Mouse (Mus musculus) Patski (cell line): ENCODE measurements at regions not wholly inside any gene's neighbourhood (a gene's known extent, or its start where the extent isn't known, plus 50 kb on each side); places are given as distances from the start of the nearest gene placed in this dataset.
A peak's percentile ranks its signal among the peaks of the same experiment; 100 is the strongest.

Experiments
- ATAC-seq: fragments of 100-300 bp; one replicate; pipeline ENCODE4 v1.8.0; 2021
- CTCF ChIA-PET: fragments of 350-600 bp; sonication (Branson Sonifier 250); formaldehyde crosslinking; loops from one replicate; lab custom pipeline; 2022; ENCODE audit warnings: inconsistent platforms; lab: Charles Lee
- POLR2A ChIA-PET: fragments of 350-600 bp; sonication (Branson Sonifier 250); formaldehyde crosslinking; loops from one replicate; lab custom pipeline; 2022; ENCODE audit warnings: antibody characterized with exemption, inconsistent platforms; lab: Charles Lee
- DNase-seq: peaks from one replicate; pipeline ENCODE4 v3.0.0-alpha.2; 2011; ENCODE audit warnings: low read depth, low spot score
- H3K27me3 ChIP-seq: fragments of 371-371 bp; one replicate; pipeline ENCODE4 v1.5.1; 2021
- CTCF ChIP-seq: fragments of 100-300 bp; IDR thresholded peaks from one replicate; pipeline ENCODE4 v1.5.1; 2021
- in situ Hi-C: fragments of 300-500 bp; cut with MboI; formaldehyde crosslinking; loops from 3 replicates; pipeline ENCODE4 v1.11.1; 2018; ENCODE audit warnings: low pct_unique_long_range_greater_than_20kb, mixed read lengths

GRCm38 (mm10) chr8:44466409-44467078, 468.7 kb upstream of the Fat1 start:
- no peak for DNase-seq

GRCm38 (mm10) chr8:44512876-44513275, 422.4 kb upstream of the Fat1 start:
- no peaks in the 10 kb centered on the region for H3K27me3 ChIP-seq
- no peak for TF ChIP-seq CTCF
- POLR2A ChIA-PET, result no interaction called here
- DNase-seq (no peak), ATAC-seq (no peak)
- in situ Hi-C loops, result no loop called here
- CTCF ChIA-PET, result no interaction called here

More at GRCm38 (mm10) chr8:44466409-44467078, 468.7 kb upstream of the Fat1 start:
- ATAC-seq, result no peak
- TF ChIP-seq CTCF, result no peak
- in situ Hi-C loops, result no loop called here
- ChIA-PET CTCF (interaction anchor here (1.0 kb wide), 1 partner anchor 12 kb away, joined by 3 read pairs; no protein-coding TSS in a partner anchor), POLR2A (no interaction called here)
- H3K27me3 ChIP-seq, result no peaks in the 10 kb centered on the region

- in situ Hi-C loops, result no loop called here
- POLR2A ChIA-PET, result no interaction called here
- TF ChIP-seq CTCF, result no peak
- DNase-seq, result peak; percentile 34
- CTCF ChIA-PET, result interaction anchor here (2.0 kb wide), 1 partner anchor 11 kb away, joined by 5 read pairs; no protein-coding TSS in a partner anchor
- peak; percentile 73 for ATAC-seq
- H3K27me3 ChIP-seq, result no peaks in the 10 kb centered on the region
Measured at GRCm38 (mm10) chr8:44525915-44526314, 409.3 kb upstream of the Fat1 start.

DNA sequence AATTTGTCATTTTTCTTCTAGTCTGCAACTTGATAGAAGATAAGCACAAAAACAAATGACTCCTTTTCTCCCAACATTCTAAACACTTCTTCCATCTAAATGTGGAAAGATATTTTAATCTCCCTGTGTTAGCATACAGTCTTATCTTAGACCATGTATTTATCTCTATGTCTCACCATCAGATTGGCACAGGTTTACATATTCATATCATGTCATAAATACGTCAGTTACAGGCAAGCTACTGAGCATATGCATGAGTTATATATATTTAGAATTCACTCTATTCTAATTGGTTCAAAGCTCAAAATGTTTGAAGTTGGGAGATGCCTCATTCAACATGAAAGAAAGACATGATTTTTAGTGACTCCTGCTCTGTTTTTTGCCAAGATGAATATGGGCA, 405.6 kb upstream of the Fat1 start:
- ATAC-seq (no peak), DNase-seq (no peak)
- TF ChIP-seq CTCF, result no peak
- POLR2A ChIA-PET, result interaction anchor here (1.2 kb wide), 1 partner anchor 11 kb away, joined by 3 read pairs; no protein-coding TSS in a partner anchor
- no peaks in the 10 kb centered on the region for H3K27me3 ChIP-seq
- in situ Hi-C loops, result no loop called here
- CTCF ChIA-PET, result no interaction called here

DNA sequence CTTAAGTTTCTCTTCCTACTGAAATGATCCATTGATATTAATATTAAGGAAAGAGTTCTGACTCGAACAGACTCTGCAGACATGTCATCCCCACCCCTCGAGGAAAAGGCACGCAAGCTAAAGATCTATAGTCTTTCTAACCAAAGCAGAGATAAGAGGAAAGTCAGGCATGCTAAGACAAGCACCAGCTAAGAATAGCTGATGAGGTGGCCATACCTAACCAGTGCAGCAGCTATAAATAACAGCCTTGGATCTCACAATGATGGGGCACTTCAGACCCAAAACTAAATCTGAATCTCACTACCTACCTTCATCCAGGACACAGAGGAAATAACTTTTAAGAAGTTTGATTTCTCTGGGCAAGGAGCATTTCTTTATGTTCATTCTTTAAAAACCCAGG, 386.4 kb upstream of the Fat1 start:
- no peak for TF ChIP-seq CTCF
- no peaks in the 10 kb centered on the region for H3K27me3 ChIP-seq
- ChIA-PET POLR2A (no interaction called here), CTCF (no interaction called here)
- DNase-seq (no peak), ATAC-seq (no peak)
- in situ Hi-C loops, result no loop called here

DNA sequence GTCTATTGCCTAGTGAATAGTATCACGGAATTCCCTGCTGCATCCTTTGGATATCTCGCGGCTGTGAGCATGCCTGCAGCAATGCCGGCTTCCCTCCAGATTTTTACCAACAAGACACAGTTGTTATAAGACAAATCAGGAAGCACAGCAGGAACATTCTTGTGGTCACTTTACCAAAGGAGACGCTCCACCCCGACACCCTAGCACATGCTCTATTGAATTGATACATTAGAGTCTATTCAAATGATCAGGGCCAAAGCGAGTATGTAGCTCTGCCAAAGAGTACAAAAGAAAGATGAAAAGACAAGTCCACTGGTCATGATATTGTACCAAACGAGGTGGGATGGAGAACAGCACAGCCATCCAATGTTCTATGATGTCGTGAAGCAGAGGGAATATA, 376.1 kb upstream of the Fat1 start:
- CTCF ChIA-PET, result no interaction called here
- in situ Hi-C loops, result no loop called here
- peaks cover 14% of the 10 kb centered on the region for H3K27me3 ChIP-seq
- no peak for DNase-seq
- no peak for TF ChIP-seq CTCF
- ATAC-seq, result no peak
- POLR2A ChIA-PET, result no interaction called here

DNA sequence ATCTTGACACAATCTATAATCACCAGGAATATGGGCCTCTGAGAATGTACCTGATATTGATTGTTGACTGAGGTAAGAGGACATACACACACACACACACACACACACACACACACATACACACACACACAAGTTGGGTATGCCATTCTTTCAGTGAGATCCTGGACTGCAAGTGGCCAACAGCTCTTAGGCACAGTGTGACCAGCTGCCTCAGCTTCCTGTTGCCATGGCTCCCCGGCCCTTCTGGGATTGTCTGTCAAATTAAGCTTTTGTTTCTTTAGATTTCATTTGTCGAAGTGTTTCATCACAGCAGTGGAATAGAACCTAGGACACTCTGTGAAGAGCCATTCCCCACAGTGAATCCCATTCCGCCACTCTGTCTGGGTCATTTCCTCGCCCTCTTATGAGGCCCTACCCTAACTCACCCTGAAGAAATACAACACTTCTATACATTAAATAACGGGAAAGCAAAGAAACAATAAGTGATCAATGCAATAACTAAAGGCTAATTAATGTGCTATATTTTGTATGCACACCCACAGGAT, 358.9 kb upstream of the Fat1 start:
- DNase-seq (no peak), ATAC-seq (no peak)
- no peak for TF ChIP-seq CTCF
- in situ Hi-C loops, result no loop called here
- ChIA-PET CTCF (no interaction called here), POLR2A (no interaction called here)
- no peaks in the 10 kb centered on the region for H3K27me3 ChIP-seq

DNA sequence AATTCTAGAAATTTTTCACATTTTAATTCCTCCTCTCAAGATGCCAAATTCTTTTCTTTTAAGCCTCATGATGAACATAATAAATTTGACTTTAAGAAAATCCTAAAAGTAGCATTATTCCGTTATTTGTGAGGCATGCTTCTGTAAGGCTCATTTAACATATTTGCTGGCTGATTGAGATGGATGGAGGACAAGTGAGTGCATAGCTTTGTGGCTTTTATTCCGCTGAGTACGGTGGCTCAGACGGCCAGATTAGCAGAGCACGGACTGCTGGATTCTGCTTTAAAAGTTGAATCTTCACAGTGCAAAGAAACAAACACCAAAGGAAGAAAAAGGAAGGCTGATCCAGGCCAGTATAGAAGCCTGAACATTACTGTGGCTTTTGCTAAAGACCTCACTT, 358.3 kb upstream of the Fat1 start:
- TF ChIP-seq CTCF, result no peak
- in situ Hi-C loops, result no loop called here
- ChIA-PET CTCF (no interaction called here), POLR2A (no interaction called here)
- no peaks in the 10 kb centered on the region for H3K27me3 ChIP-seq
- ATAC-seq (no peak), DNase-seq (no peak)
